Mouse (Mus musculus) thymus, adult 2 months (tissue): ENCODE measurements around the gene Wwc2. TPM values are rescaled to one million over a fixed set of nuclear protein-coding genes. Genes with fewer than 3 reads are reported as not detected.

Experiments used
- DNase-seq: peaks from one replicate; pipeline ENCODE4 v3.0.0; 2021
- H3K27ac ChIP-seq: fragments of 200-500 bp; 2 replicates; pipeline ENCODE4 v1.5.1; 2012; ENCODE audit warnings: low read length, control low read depth; ENCODE audit not compliant: control insufficient read depth, insufficient read depth
- H3K27me3 ChIP-seq: fragments of 200-500 bp; 2 replicates; pipeline ENCODE4 v1.6.1; 2012; ENCODE audit warnings: mild to moderate bottlenecking, low read length, moderate library complexity, mixed read lengths; ENCODE audit not compliant: control insufficient read depth, insufficient read depth
- H3K36me3 ChIP-seq: fragments of 200-500 bp; 2 replicates; pipeline ENCODE4 v1.6.1; 2012; ENCODE audit warnings: mild to moderate bottlenecking, low read length, moderate library complexity; ENCODE audit not compliant: control insufficient read depth, insufficient read depth
- H3K4me1 ChIP-seq: fragments of 200-500 bp; replicated peaks from 2 replicates; pipeline ENCODE4 v1.6.1; 2012; ENCODE audit warnings: low read length; ENCODE audit not compliant: control insufficient read depth, insufficient read depth
- H3K4me3 ChIP-seq: fragments of 200-500 bp; 2 replicates; pipeline ENCODE4 v1.5.1; 2012; ENCODE audit warnings: mild to moderate bottlenecking, low read length, control low read depth, moderate library complexity; ENCODE audit not compliant: control insufficient read depth, insufficient read depth
- CTCF ChIP-seq: fragments of 200-500 bp; IDR thresholded peaks from 2 replicates; pipeline ENCODE4 v1.5.1; 2012; ENCODE audit warnings: mild to moderate bottlenecking, control low read depth, low read length, moderate library complexity, borderline replicate concordance; ENCODE audit not compliant: control insufficient read depth, poor library complexity, insufficient read depth; ENCODE audit errors: extremely low read depth
- POLR2A ChIP-seq: fragments of 200-500 bp; IDR thresholded peaks from 2 replicates; pipeline ENCODE4 v1.6.1; 2012; ENCODE audit warnings: mild to moderate bottlenecking, low read length, control low read depth, moderate library complexity; ENCODE audit not compliant: control insufficient read depth, poor library complexity, insufficient read depth; ENCODE audit errors: extremely low read depth
- WGBS: fragments of 180-500 bp; shearing (Covaris S2); methylation state at CpG from one replicate; pipeline ENCODE4 v1.1.7; 2018; 5-methylcytosine and 5-hydroxymethylcytosine counted together
- polyA plus RNA-seq: library from polyadenylated mRNA; depleted of rRNA; stranded (reverse); fragments of >200 nt; gene quantifications from 2 replicates; pipeline ENCODE4 v1.2.3, GENCODE M21; 2012; rRNA removed

The Wwc2 gene
- polyA plus RNA-seq, 1 experiment, result 2.0 TPM

DNA sequence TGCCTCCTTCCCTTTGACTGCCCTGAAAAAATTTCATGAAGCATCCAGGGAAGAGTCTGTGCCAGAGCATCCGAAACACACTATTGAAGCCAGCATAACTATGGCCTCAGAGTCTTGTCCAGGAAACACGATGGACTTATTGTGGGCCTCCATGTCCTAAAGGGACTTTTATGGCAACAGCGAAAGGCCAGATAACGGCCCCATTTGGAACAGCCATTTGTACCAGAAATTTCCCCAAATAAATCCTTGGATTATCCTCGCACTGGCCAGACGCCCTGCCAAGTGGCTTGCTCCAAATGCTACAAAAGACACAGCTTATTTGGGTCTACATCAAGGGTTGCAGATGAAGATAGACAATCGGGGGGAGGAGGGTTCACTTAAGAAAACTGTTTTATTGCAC is 206.3 kb downstream of the Wwc2 start:
- Histone ChIP-seq H3K27me3 (no peaks in the 10 kb centered on the region), H3K27ac (no peak overlapping the region), H3K36me3 (no peaks in the 10 kb centered on the region), H3K4me1 (no peaks in the 10 kb centered on the region), H3K4me3 (no peak overlapping the region)
- TF ChIP-seq CTCF (no peak), POLR2A (no peak)
- DNase-seq, result no peak
- 95% methylated on average over 7 of the region's 7 CpGs for WGBS

DNA sequence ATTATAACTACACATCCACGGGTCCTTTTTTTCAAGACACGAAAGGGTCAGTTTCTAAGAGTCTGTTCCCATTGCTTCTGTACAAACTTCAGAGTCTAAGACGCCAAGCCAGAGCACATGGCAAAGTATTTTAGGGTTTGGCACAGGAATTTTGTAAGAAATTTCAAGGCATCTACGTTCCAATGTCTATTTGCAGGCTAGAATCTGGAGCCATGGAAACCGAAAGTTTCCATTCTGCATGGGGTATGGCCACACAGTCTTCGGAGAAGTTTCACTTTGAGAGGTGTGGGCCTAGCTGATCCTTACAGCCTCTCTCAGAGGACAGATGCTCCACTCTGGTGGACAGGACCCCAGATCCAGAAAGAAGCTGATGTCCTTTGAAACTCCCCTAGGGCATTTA is 206.8 kb downstream of the Wwc2 start:
- DNase-seq, result no peak
- Histone ChIP-seq H3K27ac (no peak overlapping the region), H3K27me3 (no peaks in the 10 kb centered on the region), H3K4me1 (no peaks in the 10 kb centered on the region), H3K4me3 (no peak overlapping the region), H3K36me3 (no peaks in the 10 kb centered on the region)
- WGBS, result 90% methylated on average over 6 of the region's 6 CpGs
- TF ChIP-seq CTCF (no peak), POLR2A (no peak)

DNA sequence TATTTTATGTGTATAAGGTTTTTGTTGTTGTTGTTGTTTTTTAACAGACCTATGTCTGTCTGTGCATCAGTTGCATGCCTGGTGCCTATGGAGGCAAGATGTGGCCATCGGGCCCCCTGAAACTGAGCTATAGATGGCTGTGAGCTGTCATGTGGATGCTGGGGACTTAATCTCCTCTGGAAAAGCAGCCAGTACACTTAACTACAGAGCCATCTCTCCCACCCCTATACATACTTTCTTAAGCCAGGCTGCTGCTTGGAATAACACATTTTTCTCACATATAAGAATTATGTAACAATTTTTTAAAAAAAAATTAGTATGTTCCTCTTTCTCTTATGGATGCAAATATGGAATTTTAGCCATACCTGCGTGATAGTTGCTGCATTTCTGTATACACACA is 207.2 kb downstream of the Wwc2 start:
- Histone ChIP-seq H3K27me3 (no peaks in the 10 kb centered on the region), H3K27ac (no peak overlapping the region)
- 92% methylated on average over 2 of the region's 2 CpGs for WGBS

DNA sequence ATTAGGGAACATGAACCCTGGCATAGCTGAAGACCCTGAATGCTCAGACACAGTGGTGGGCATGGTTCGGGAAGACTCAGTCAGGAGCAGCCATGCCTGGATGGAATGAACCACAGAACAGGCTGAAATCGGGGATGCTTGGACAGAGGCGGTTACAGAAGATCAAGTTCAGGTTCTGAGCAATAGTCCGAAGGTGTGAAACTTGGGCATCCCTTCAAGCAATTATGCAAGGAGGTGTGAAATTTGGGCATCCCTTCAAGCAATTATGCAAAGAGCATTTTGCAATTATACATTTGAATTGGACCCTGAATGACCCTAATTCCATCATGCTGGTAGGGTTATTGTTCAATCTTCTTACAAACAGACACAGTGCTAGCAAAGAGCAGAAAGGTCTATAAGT is 208.8 kb downstream of the Wwc2 start:
- Histone ChIP-seq H3K27ac (no peak overlapping the region), H3K4me1 (no peaks in the 10 kb centered on the region), H3K36me3 (no peaks in the 10 kb centered on the region), H3K27me3 (no peaks in the 10 kb centered on the region), H3K4me3 (no peak overlapping the region)
- no peak for DNase-seq
- WGBS, result 95% methylated on average over 4 of the region's 4 CpGs
- TF ChIP-seq CTCF (no peak), POLR2A (no peak)

More for the DNA sequence above, 207.2 kb downstream of the Wwc2 start:
- H3K36me3 ChIP-seq, result no peaks in the 10 kb centered on the region
- TF ChIP-seq POLR2A, result no peak
- no peak for TF ChIP-seq CTCF
- no peaks in the 10 kb centered on the region for H3K4me1 ChIP-seq
- no peak overlapping the region for H3K4me3 ChIP-seq
- no peak for DNase-seq

DNA sequence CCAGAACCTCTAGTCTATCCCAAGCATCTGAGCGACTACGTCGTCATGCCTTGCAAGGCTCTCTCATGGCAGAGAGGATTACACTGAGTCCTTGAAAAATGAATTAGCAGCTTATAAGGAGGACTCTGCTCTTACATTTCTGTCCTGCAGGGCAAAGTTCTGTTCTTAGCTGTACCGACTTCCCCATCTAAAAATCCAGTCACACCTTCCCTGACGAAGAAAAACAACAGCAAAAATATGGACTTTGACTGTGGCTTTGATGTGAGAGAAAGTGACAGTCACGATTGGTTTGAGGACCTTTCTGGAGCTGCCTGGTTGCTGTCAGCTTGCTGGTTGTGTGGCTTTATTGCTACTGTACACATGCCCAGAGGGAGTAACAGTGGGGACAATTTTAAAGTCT is 211.1 kb downstream of the Wwc2 start:
- no peak for DNase-seq
- Histone ChIP-seq H3K27ac (no peak overlapping the region), H3K4me3 (no peak overlapping the region), H3K4me1 (no peaks in the 10 kb centered on the region), H3K36me3 (no peaks in the 10 kb centered on the region), H3K27me3 (no peaks in the 10 kb centered on the region)
- 74% methylated on average over 6 of the region's 6 CpGs for WGBS
- TF ChIP-seq CTCF, result no peak
- TF ChIP-seq POLR2A, result no peak

DNA sequence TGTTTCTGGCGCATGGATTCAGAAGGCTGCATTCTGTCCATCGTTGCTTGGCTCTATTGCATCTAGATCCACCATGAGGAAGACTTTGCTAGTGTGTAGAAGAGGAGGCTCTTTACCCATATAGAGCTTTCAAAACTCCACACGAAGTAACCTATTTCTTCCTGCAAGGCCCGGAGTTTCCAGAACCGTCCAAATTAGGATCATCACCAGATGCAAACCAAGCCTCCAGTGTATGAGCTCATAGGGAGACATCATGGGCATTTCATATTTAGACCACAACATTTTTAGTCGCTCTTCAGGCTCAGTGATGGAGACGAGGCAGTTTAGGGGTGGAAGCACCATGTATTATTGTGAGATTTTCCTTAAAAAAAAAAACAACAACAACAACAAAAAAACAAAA is 213.3 kb downstream of the Wwc2 start:
- 93% methylated on average over 7 of the region's 7 CpGs for WGBS
- H3K27ac ChIP-seq, result no peak overlapping the region
- H3K4me1 ChIP-seq, result no peaks in the 10 kb centered on the region
- H3K36me3 ChIP-seq, result no peaks in the 10 kb centered on the region
- DNase-seq, result no peak
- no peaks in the 10 kb centered on the region for H3K27me3 ChIP-seq
- TF ChIP-seq CTCF (no peak), POLR2A (no peak)
- H3K4me3 ChIP-seq, result no peak overlapping the region

Other genes starting within 250 kb of the Wwc2 start
- not detected in 2 replicates for gene Cldn24, start 168.8 kb downstream of the Wwc2 start, polyA plus RNA-seq
- 0.40 and 0.79 TPM in 2 replicates for gene Cldn22, start 166.4 kb downstream of the Wwc2 start, polyA plus RNA-seq
- 5.0 and 5.7 TPM in 2 replicates for gene Dctd, start 108.2 kb upstream of the Wwc2 start, polyA plus RNA-seq